Mouse (Mus musculus) erythroblast, embryonic 14.5 days (primary cell): ENCODE results near the gene Cep95.
"Not testable (repeated sequence)": the region's sequence is repeated elsewhere in the genome, so short reads cannot be mapped to it uniquely, and the experiment has no call there.

Source experiments
- GATA1 ChIP-seq: IDR thresholded peaks from 2 replicates; pipeline ENCODE4 v1.6.1; 2012; ENCODE audit warnings: low read length, inconsistent platforms, mixed read lengths
- TAL1 ChIP-seq: IDR thresholded peaks from 3 replicates; pipeline ENCODE4 v1.6.1; 2012; ENCODE audit warnings: low read length, inconsistent platforms, mixed read lengths

GRCm38 (mm10) chr11:106807442-106807841 is 18.4 kb downstream of the Cep95 start:
- not testable (repeated sequence) for TF ChIP-seq GATA1, TAL1
